Comparison of ENCODE assay signal across 26 mouse cellular contexts in the genomic region with DNA sequence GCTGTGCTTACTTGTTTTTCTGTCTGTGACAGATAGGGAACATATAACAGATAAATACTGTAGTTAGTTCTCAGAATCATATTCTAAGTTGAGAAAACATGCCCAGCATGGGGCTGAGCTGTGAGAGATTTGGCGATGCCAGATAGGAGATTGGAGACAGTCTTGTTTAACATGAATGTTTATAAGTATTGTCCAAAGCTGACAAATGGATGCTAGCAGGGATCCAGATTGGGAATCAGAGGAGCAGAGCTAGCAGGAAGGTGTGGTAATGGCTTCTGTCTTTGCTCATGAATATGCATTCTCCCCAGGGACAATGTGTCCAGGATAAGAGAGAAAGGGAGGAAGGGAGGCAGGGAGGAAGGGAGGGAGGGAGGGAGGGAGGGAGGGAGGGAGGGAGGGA.
A peak's percentile ranks its signal among the peaks of the same experiment; 100 is the strongest.
DNase-seq lines count a peak whose midpoint lies in the region; ATAC-seq and TF ChIP-seq lines count a peak whose summit lies in the region.
"Had no signal": no experiment of that assay in that cellular context is flagged by ENCODE, and none has a peak within 500 bp of the region (broad histone marks: within the 10 kb centered on the region; RNA-seq: fewer than 3 reads in every experiment).

No protein-coding gene starts in this region.

- WGBS in midbrain, embryonic 12.5 days, result 19% methylated on average over 1 of the region's 1 CpGs
- 4% methylated on average over 1 of the region's 1 CpGs for WGBS in midbrain, postnatal 0 days
- 26% methylated on average over 1 of the region's 1 CpGs for WGBS in forebrain, embryonic 13.5 days

- no peak overlapping the region for H3K4me2 ChIP-seq in midbrain, embryonic 12.5 days (replicated peaks)
- H3K4me2 ChIP-seq in midbrain, postnatal 0 days (ENCODE audit: low read depth, low read length, poor library complexity, severe bottlenecking), result no peak overlapping the region
- no peak overlapping the region for H3K4me2 ChIP-seq in forebrain, embryonic 13.5 days
- H3K4me2 ChIP-seq: embryonic facial prominence, embryonic 13.5 days; heart, embryonic 11.5 days; limb, embryonic 13.5 days; liver, embryonic 12.5 days had no signal

- no peaks in the 10 kb centered on the region for H3K27me3 ChIP-seq in midbrain, embryonic 12.5 days
- no peaks in the 10 kb centered on the region for H3K27me3 ChIP-seq in midbrain, postnatal 0 days (ENCODE audit: insufficient read depth, low read length)
- no peaks in the 10 kb centered on the region for H3K27me3 ChIP-seq in forebrain, embryonic 13.5 days
- H3K27me3 ChIP-seq: embryonic facial prominence, embryonic 13.5 days; limb, embryonic 13.5 days; liver, embryonic 12.5 days had no signal

- no peak for TF ChIP-seq CTCF in midbrain, postnatal 0 days (IDR thresholded peaks at IDR 0.05)

- H3K36me3 ChIP-seq in midbrain, embryonic 12.5 days, result no peaks in the 10 kb centered on the region
- no peaks in the 10 kb centered on the region for H3K36me3 ChIP-seq in midbrain, postnatal 0 days (ENCODE audit: insufficient read depth, low read length)
- H3K36me3 ChIP-seq in forebrain, embryonic 13.5 days (ENCODE audit: poor library complexity, severe bottlenecking), result no peaks in the 10 kb centered on the region
- H3K36me3 ChIP-seq: embryonic facial prominence, embryonic 13.5 days; limb, embryonic 13.5 days; liver, embryonic 12.5 days had no signal

- ATAC-seq in midbrain, embryonic 12.5 days (ENCODE audit: low FRiP score, low read depth), result peak; percentile 79
- no peak for ATAC-seq in midbrain, postnatal 0 days (ENCODE audit: low FRiP score)
- peak; percentile 80 for ATAC-seq in forebrain, embryonic 13.5 days
- ATAC-seq: activated CD4-positive, CD25-positive, alpha-beta regulatory T cell, adult 4 months; intestine, embryonic 16.5 days; liver, embryonic 12.5 days had no signal

- no peaks in the 10 kb centered on the region for H3K9me3 ChIP-seq in midbrain, embryonic 12.5 days
- H3K9me3 ChIP-seq in midbrain, postnatal 0 days (ENCODE audit: low read length), result no peaks in the 10 kb centered on the region
- H3K9me3 ChIP-seq in forebrain, embryonic 13.5 days (replicated peaks), result no peaks in the 10 kb centered on the region
- H3K9me3 ChIP-seq: embryonic facial prominence, embryonic 13.5 days; liver, embryonic 12.5 days had no signal

- H3K9ac ChIP-seq in midbrain, embryonic 12.5 days (replicated peaks), result no peak overlapping the region
- no peak overlapping the region for H3K9ac ChIP-seq in midbrain, postnatal 0 days (replicated peaks; ENCODE audit: low read length, poor library complexity, severe bottlenecking)
- H3K9ac ChIP-seq in forebrain, embryonic 13.5 days, result no peak overlapping the region
- H3K9ac ChIP-seq: embryonic facial prominence, embryonic 13.5 days; limb, embryonic 13.5 days; liver, embryonic 12.5 days had no signal

- peaks cover 8% of the 10 kb centered on the region for H3K4me1 ChIP-seq in midbrain, embryonic 12.5 days
- H3K4me1 ChIP-seq in midbrain, postnatal 0 days (ENCODE audit: insufficient read depth, low read length), result no peaks in the 10 kb centered on the region
- peaks cover 5% of the 10 kb centered on the region; the same call in 1 of the 2 replicates for H3K4me1 ChIP-seq in forebrain, embryonic 13.5 days
- H3K4me1 ChIP-seq: embryonic facial prominence, embryonic 13.5 days; limb, embryonic 13.5 days; liver, embryonic 12.5 days had no signal

- H3K4me3 ChIP-seq in midbrain, embryonic 12.5 days, result no peak overlapping the region
- no peak overlapping the region for H3K4me3 ChIP-seq in midbrain, postnatal 0 days (ENCODE audit: low read depth, low read length)
- no peak overlapping the region for H3K4me3 ChIP-seq in forebrain, embryonic 13.5 days
- H3K4me3 ChIP-seq: embryonic facial prominence, embryonic 13.5 days; erythroblast, embryonic 14.5 days; limb, embryonic 13.5 days; liver, embryonic 12.5 days had no signal

- peak; percentile 18 for DNase-seq in embryo, embryonic 10 days (ENCODE audit: low spot score)
- no peak for DNase-seq in embryo, embryonic 10.5 days (ENCODE audit: low spot score)
- no peak for DNase-seq in midbrain, postnatal 0 days (ENCODE audit: low spot score)
- DNase-seq in mesoderm, embryonic 11.5 days (ENCODE audit: low read depth, low spot score), result peak; percentile 25
- DNase-seq in layer of hippocampus, postnatal 10 days (ENCODE audit: low spot score in 2 of 2), result no peak
- no peak for DNase-seq in thymus, postnatal 0 days (ENCODE audit: low spot score)
- DNase-seq: adrenal gland, adult 8-10 months; cerebellum, adult 18-20 months; cerebellum, postnatal 14 days; embryo, embryonic 11 days; kidney, adult 9 months; kidney, postnatal 14 days; layer of hippocampus, postnatal 36 days; lung, adult 2 months; lung, postnatal 14 days; right cerebral cortex, postnatal 14 days; spleen, adult 18-20 months had no signal

- 0 out of 2 replicates have a peak overlapping the region, but pooled peaks have one; percentile 56 for H3K27ac ChIP-seq in midbrain, embryonic 12.5 days (replicated peaks)
- H3K27ac ChIP-seq in midbrain, postnatal 0 days (ENCODE audit: low read depth, low read length), result no peak overlapping the region
- H3K27ac ChIP-seq in forebrain, embryonic 13.5 days, result no peak overlapping the region
- H3K27ac ChIP-seq: embryonic facial prominence, embryonic 13.5 days; limb, embryonic 13.5 days; liver, embryonic 12.5 days had no signal

Comparison
In these comparisons a context has a peak if more than half of its experiments do, and no peak if none do; other contexts are left out.
1. DNase-seq: peak in embryo, embryonic 10 days (single experiment) and mesoderm, embryonic 11.5 days (single experiment); none in embryo, embryonic 10.5 days (single experiment), midbrain, postnatal 0 days (single experiment), layer of hippocampus, postnatal 10 days (0 of 2) and thymus, postnatal 0 days (single experiment).